Mouse (Mus musculus) A20 (cell line): ENCODE measurements around the gene Zbtb20.

Source experiments
- DNase-seq: peaks from one replicate; pipeline ENCODE4 v3.0.0-alpha.2; 2011; ENCODE audit warnings: low read depth, low spot score

Zbtb20 gene

DNA sequence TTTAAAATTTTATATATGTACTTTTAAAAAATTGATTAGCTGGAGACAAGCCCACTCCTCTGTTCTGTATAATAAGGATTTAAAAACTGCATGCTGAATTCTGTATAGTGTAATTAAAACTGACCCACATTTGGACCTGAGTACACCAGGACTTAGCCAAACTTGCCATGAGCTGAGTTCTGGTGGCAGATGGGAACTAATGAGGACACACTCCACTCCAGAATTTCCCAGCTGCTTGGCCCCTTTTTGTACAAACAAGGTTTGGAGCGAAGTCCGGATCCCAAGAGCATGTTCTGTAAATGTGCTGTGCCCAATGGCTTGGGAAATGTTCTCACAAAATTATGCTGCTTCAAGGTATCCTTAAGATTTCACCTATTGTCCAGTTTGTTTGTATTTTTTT, 204.7 kb downstream of the Zbtb20 start:
- no peak for DNase-seq

DNA sequence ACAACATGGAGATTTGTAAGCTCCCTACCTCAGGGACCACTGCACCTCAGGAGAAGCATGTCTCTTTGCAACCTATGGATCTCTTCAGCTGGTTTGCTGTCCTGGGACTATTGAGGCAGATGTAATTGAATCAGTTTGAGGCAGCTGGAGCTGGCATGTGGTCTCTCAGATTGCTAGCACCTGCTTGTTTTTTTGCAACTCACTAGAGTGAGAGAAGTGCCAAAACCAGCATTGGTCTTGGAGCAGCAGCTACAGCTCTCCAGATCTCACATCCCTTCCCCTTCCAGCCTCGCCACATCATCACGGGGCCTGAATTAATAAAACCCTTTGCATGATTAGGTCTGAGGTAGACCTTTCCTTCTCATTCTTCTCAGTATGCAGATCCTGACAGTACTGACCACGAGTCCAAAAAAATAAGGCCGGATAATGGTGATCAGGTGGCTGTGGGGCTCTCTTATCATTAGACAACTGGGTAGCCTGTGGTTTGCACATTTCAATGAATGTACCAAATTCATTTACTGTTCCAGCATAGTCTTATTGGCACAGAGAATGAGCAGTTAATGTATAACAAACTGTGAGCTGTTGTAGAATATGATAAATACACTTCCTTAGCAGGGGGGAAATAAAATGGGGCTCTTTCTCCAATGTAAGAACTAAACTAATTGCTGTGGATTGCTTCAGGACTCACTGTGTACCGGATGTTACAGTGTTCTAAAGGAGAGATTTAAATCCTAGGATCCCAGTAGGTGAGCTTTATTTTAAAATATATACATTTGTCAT, 205.4 kb downstream of the Zbtb20 start:
- no peak for DNase-seq

DNA sequence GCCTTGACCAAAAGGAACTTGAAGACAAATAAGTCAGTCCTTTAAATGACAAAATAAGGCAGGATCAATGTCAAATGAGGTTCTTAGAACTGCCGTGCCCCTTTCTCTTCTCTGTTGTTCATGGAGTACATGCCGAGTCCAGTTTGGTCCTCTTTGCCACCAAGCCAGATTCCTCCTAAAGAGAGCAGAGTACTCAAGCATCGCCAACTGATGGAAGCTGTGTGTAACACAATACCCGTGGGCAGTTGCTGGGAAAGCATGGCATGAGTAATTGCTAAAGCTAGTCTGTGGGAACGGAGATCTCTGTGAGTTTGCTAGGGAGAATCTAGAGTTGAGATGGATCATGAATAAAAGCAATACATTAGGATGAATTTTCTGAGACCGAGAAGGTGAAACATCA, 206.3 kb downstream of the Zbtb20 start:
- no peak for DNase-seq

DNA sequence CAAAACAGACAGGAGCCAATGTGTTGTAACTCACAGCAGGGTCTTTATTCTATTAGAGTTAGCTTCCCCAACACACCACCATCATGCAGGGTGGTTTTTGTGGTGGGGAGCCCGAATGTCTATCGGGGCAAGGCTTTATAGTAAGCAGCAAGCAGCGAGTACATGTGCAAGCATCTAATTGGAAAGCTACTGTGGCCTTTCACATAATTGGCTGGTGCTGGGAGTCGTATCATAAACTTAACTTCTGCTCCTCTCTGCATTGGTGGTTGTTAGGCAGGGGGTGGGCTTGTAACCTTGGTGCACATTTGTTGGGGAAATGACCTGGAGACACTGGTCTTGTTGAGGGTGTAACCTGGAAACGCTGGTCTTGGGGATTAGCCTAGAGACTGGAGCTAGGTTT, 207.1 kb downstream of the Zbtb20 start:
- DNase-seq = no peak

DNA sequence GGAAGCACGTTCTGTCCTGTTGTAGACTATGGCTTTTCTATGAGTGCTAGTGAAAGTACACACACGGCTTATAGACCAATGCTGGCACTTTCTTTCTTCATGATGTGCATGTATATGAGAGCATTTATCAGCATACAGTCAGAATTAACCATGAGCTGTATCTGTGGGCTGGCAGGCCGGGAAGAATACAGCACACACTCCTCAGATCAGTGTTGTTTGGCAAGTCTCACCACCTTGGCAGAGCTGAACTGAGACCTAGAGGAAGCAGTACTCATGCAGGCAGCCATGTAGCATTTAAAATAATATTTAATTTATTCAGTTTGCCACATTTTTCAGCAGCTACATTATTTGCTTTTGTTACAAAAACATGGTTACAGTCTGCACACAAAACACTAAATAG, 214.5 kb downstream of the Zbtb20 start:
- DNase-seq = no peak

DNA sequence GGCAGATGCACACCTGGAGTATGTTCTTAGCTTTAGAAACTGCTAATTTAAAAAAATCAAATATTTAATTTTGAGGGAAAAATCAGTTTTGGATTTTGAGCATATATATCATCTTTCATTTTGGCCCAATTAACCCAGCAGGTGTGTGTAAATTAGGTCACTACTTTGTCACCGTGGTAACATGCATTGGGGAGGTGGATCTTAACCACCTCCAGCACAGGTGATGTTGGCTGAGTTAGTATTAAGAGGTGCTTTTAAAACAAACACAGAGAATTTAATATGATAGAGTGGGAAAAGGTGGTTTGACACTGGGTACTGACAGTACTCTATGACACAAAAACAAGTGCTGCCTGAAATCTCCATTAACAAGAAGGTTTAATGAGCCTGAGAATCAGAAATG, 218.5 kb downstream of the Zbtb20 start:
- no peak for DNase-seq

DNA sequence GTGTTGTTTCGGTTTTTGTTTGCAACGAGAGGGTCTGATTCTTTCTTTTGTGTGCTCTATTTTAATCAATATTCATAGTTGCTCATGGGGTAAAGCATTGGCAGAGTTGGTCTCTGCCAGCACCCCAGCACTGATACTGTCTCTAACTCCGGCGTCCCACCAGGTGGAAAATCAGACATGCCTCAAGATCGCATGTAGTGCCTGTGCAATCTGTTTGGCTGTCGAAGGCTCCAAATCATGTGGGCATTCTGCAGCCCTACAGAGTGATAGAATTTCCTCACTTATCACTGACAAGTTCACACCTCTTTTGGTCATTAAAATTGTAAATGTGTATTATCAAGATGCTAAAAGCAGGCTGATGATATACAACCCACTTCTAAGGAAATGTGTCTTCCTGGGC, 219.1 kb downstream of the Zbtb20 start:
- DNase-seq = no peak

DNA sequence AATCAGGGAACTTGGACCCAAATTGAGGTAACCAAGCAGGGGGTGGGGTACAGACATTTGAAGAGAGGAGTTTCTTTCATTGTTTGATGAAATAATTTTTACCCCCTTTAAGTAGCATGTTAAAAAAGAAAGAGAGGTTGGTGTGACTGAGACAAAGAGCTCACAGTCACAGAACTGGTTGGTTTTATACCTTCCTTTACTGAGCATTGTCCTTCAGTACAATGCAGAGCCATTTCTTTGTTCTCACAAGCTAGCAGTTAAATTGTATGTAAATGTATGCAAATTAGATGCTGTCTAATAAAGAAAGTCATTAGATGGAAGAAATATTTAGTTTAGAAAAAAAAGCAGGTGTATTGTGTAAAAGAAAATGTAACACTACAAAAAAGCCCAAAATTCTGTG, 220.4 kb downstream of the Zbtb20 start:
- no peak for DNase-seq

DNA sequence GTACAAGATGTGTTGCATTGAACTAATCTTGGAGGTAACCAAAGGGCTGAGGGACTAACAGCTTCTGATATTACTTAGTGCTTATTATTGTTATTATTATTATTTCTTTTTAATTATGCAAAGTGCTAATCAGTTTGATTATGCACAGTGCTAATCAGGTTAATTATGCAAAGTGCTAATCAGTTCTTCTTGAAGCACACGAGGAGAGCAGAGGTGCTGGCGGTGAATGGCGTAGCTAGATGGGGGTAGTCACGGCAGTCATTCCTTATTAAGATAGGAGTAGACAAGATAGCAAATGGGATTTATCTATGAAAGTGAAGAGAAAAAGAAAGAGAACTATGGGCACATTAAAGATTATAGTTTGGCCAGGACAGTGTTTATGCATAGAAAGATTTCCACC, 222.5 kb downstream of the Zbtb20 start:
- DNase-seq = no peak

DNA sequence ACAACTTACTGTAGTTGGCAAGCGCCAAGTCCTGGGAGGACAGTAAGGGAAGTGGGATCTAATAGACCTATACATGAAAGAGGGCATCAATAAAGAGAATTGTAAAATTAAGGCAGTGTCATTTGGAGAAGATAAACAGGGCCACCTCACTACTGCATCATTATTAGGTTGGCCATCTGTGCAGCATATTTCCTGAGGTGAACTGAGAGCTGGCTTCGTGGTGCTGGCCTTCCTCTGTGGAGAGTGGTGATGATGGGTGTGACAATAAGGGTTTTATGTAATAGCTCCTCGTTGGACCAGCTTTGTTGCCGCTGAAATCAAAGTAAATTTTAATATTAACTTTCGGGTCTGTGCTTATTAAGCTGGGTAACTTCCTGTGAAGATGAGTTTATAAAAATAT, 223.0 kb downstream of the Zbtb20 start:
- DNase-seq = no peak

DNA sequence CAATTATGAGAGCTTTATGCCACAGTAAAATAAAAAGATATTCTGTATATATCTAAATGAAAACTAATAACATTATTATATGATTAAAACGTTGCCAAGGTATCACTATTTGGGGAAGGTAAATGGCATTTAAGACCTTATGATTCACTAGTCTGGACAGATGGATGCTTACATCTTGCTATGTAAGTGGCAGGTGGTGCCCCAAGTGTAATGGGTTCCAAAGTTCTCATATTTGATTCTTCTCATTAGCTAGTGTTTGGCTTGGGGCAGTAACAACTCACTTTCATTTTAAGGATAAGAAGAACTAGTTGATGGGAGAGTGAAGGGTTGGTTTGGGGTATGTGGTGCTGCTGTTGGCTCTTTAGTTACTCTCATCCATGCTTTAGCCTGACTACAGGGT, 235.6 kb downstream of the Zbtb20 start:
- no peak for DNase-seq

DNA sequence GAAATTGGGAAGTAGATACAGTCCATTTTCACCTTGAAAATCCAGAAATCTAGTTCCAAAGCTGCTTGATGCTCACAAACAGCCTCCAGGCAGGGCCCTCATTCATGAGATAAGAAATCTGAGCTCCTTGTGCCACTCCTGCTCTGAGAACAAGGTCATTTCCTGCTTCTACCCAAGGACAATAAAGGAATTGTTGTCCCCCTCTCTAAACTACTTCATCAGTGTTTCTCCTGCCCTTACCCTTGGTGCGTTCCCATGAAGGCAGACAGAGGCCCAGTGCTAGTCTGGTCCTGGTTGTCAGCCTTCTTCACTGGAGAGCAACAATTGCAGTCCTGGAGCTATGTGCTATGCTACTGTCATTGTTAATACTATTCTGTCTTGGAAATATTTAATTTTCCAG, 238.3 kb downstream of the Zbtb20 start:
- no peak for DNase-seq

DNA sequence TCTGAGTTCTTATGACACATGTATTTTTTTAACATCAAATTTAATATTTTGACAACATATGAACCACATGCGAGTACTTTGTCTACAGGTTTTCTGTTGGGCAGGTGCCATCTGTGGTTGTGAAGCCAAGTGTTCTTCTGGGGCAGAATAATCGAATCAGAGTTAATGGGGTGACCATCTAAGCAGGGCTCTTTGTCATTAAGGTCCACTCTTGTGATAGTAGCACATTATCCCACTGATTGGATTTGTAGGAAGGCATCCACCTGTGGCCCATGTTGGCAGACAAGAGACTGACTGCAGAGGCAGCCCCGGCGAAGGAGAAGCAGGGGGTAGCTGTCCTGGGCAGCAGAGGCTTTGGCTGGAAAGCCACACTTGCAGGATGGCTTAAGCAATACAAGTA, 254.3 kb downstream of the Zbtb20 start:
- no peak for DNase-seq

DNA sequence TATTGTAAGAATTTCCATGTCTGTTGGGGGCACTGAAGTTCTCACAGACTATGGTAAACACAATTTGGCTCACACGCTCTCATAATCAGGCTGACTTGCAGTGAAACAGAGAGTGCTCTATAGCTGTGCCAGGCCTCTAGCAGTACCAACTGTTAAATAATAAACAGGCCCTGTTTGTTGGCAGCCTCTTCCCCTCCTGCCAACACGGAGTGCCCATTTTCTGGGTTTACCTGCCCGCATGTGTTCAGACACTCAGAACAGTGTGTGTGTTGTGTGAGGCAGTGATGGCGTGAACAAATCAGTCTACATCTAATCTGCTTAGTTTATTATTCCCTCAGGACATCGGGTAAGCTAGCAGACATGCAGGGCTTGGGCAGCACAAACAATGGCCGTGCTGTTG, 254.9 kb downstream of the Zbtb20 start:
- DNase-seq = no peak

DNA sequence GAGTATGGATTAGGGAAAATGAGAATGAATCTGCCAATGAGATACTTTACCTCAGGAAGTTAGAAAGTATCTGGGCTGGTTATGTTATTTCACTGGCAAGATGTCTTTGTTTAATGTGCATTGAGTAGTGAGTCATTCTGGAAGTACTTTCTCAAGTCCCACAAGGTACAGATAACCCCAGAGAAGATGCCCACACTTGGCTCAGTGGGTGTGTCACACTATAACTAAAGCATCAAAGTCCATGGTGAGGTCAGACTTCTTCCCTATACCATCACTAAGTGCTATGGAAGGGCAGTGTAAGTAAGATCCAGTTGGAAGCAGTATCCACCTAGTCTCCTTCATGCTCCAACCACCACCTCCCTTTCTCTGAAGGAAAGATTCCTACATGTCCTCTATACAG, 255.4 kb downstream of the Zbtb20 start:
- DNase-seq = no peak

DNA sequence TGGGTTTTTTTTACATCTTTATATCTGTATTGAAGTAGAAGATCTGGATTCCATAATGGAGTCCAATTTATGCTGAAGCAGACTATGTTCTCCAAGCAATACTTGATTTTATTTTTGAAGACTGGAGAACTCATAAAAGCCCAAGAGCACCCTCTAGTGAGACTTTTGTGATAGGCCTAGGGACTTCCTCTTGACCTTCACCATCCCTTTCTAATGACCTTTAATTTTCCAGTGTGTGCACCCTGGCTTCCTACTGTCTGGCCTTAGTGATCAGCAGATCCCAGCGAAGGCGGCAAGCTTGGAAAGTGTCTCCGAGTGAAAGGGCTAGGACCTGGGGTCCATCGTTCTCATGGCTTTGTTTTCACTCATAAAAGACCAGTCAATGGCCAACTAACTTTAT, 292.8 kb downstream of the Zbtb20 start:
- peak; percentile 51 for DNase-seq

DNA sequence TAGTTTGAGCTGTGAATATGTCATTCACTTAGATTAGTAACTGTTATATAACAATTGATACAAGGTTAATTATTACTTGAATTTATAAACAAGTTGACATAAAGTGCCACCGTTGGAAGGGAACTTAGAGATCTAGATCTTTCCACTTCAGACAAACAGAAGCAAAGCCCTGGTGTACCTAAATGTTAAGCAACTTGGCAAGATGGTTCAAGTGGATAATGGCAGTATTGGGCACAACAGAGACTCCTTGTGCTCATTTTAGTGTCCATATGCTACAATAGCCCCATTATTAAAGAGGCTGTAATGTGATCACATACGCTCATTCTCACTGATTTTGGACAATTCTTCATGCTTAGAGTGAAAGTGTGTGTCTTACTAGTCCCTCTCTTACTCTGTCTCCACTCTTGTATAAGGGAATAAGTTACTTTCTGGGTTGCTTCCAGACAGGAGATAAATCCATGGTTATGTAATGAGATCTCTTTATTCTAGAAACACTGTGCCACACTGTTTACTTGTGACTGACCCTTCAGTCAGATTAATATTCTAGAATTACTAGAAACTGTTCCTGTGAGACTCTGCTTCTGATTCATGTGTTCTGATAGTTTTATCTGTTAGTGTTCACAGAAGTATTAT, 293.7 kb downstream of the Zbtb20 start:
- no peak for DNase-seq

DNA sequence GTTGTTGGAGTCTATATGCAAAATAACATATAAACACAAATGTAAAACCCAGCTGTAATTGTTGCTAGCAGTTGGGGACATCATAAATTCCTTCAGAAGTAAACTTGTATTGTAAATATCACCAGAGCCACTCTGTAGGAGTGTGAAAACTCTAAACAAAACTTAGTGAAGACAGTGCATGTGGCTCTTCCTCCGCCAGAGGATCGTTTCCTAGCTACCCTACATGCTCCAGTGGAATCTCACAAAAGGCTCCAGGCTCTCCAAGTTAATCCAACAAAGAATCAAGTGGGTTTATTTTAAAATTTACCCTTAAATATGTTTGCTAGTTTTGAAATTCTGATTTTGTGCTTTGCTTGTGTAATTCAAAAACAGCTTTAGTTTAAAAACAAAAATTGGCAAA, 296.5 kb downstream of the Zbtb20 start:
- no peak for DNase-seq

DNA sequence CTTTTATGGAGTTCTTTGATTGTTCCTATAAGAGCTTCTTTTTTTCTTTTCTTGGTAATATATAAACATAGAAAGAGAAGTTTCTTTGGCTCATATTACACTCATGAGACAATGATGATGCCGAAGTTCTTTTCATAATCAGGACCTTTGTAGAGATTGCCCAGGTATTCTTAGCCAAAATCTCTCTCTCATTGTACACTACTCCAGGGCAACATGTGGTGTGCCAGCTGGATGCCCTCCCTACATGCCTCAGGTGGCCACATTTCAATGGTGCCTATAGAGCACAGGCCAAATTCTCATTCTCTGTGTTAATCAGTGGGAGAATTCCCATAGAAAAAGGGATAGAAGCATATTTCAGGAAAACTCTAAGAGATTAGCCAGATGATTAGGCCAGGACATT, 297.2 kb downstream of the Zbtb20 start:
- DNase-seq = no peak

DNA sequence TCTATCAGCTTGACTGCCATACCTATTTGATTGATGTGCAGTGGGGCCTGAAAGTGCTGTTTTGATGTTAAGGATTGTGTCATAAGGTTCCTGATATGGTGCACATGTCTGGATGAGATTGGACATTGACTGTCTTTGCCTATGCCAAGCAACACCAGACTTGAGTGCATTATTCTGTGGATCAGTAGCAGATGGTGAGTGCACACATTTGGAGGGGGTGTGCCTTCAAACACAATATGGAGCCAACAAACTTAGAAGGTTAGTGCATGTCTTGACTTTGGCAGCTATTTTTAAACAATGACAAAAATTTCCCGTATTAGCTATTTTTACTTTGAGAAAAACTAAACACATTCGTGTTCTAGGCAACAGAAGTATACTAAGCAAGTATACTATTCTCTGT, 299.1 kb downstream of the Zbtb20 start:
- DNase-seq = no peak

DNA sequence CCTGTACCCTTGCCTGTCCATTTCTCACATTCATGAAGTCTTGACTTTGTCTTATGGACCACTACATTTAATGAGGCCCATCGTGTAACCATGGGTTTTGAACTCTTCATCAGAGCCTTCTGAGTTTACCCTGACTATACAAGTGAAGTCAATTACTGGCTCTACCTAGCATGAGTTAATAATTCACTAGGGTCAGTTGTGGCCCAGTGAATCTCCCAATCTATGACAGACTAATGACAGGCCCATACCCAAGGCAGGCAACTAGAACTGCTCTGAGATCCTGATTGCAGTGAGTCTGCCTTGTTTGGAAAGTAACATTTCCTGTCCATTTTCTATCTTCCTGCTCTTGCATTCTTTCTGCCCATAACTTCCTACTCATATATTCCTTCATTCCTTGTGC, 305.4 kb downstream of the Zbtb20 start:
- DNase-seq = no peak

DNA sequence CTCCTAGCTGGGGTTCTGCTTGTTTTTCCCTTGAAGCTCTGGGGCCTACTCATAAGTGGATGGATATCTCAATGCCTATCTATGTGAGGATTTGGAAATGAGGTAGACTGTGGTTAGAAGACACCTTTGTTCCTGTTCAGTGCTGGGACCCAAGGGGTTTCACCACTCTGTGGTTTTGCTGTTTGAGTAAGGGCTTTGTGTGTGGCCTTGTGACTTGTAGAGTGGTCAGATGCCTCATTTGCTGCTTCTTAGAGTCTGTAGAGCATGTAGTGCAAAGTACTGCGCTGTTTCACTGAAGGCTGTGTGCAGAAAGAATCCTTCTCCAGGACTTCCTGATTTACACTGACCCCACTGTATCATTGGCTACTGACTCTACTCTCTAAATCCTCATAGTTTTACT, 314.7 kb downstream of the Zbtb20 start:
- DNase-seq = peak; percentile 8

DNA sequence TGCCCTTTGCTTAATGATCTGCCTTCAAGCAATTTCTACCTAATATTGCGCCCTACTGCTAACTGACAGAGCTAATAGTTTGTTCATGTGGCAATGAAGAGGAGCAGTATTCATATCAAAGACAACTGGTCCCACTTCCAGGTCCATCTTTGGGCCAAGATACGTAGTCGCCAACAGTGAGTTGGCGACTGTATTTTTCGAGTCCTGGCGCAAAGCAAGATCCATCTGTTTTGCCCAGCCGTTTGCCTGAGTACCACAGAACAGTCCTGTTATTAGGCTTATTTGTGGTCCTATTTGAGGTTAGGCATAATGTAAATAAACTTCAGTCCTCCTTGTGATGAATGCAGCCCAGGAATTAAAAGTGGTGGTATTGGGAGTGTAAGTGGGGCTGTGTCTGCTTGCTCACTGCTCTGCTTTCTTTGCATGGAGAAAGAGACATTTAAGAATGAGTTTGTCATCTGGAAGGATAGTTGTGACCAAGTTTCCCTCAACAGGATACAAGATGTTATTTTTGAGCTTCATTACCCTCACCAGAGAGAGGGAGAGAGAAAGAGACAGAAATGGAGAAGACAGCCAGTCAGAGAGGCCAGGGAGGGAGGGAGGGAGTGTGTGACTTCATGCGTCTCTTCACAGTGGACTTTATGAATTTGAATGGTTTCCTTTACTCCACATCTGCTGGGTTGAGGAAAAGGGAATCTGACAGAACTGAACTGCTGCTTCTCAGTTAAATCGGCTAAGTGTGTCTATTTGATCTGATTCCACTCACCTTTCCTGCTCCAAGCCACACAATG, 315.6 kb downstream of the Zbtb20 start:
- no peak for DNase-seq
